Mouse (Mus musculus) embryonic facial prominence, embryonic 12.5 days (tissue): ENCODE measurements around the gene Fermt2. TPM values are rescaled to one million over a fixed set of nuclear protein-coding genes. Genes with fewer than 3 reads are reported as not detected.
A peak's percentile ranks its signal among the peaks of the same experiment; 100 is the strongest.

ENCODE experiments used
- ATAC-seq: fragments of 200-750 bp; cut with Nextera tagmentation; 2 replicates; pipeline ENCODE4 v1.8.0; 2017; ENCODE audit not compliant: insufficient number of reproducible peaks, insufficient read depth, low FRiP score, low TSS enrichment
- H3K27ac ChIP-seq: fragments of 300-500 bp; sonication (generic); 2 replicates; pipeline ENCODE4 v1.5.1; 2016; ENCODE audit warnings: mild to moderate bottlenecking
- H3K27me3 ChIP-seq: fragments of 300-500 bp; sonication (generic); 2 replicates; pipeline ENCODE4 v1.6.1; 2016; ENCODE audit warnings: mild to moderate bottlenecking, moderate library complexity
- H3K36me3 ChIP-seq: fragments of 300-500 bp; sonication (generic); 2 replicates; pipeline ENCODE4 v1.6.1; 2016; ENCODE audit warnings: mild to moderate bottlenecking
- H3K4me1 ChIP-seq: fragments of 300-500 bp; sonication (generic); 2 replicates; pipeline ENCODE4 v1.6.1; 2016
- H3K4me2 ChIP-seq: fragments of 300-500 bp; sonication (generic); replicated peaks from 2 replicates; pipeline ENCODE4 v1.6.1; 2016; ENCODE audit warnings: mild to moderate bottlenecking, moderate library complexity
- H3K4me3 ChIP-seq: fragments of 300-500 bp; sonication (generic); 2 replicates; pipeline ENCODE4 v1.5.1; 2016; ENCODE audit warnings: mild to moderate bottlenecking
- H3K9ac ChIP-seq: fragments of 300-500 bp; sonication (generic); 2 replicates; pipeline ENCODE4 v1.6.1; 2016; ENCODE audit warnings: mild to moderate bottlenecking, moderate library complexity
- H3K9me3 ChIP-seq: fragments of 300-500 bp; sonication (generic); 2 replicates; pipeline ENCODE4 v1.6.1; 2016; ENCODE audit warnings: mild to moderate bottlenecking, moderate library complexity
- WGBS: fragments of 180-500 bp; shearing (Covaris S2); methylation state at CpG from one replicate; pipeline ENCODE4 v1.1.7; 2016; 5-methylcytosine and 5-hydroxymethylcytosine counted together
- polyA plus RNA-seq: library from polyadenylated mRNA; unstranded; fragments of >200 nt; fragmentation: Nextera tagmentation; extraction: Ambion mirVana; gene quantifications from 2 replicates; pipeline ENCODE4 v1.2.1, GENCODE M21; 2016

Gene Fermt2
- 95.6 and 111 TPM in 2 replicates for polyA plus RNA-seq

GRCm38 (mm10) chr14:45529411-45530363 is at the start of gene Fermt2:
TSS of gene Fermt2 (minus strand) at chr14:45530118.
- H3K4me1 ChIP-seq, result peaks cover 18% of the 10 kb centered on the region
- H3K27ac ChIP-seq, result peak within 1 kb of the TSS; percentile 98
- H3K9ac ChIP-seq, result peak within 1 kb of the TSS; percentile 85
- WGBS, result under 1% methylated on average over 73 of the region's 126 CpGs
- H3K4me3 ChIP-seq, result peak within 1 kb of the TSS; percentile 81
- no peaks in the 10 kb centered on the region for H3K27me3 ChIP-seq
- peak within 1 kb of the TSS; percentile 64 for H3K4me2 ChIP-seq
- ATAC-seq, result peak; percentile 80
- no peaks in the 10 kb centered on the region for H3K36me3 ChIP-seq
- H3K9me3 ChIP-seq, result no peaks in the 10 kb centered on the region

- Histone ChIP-seq H3K9ac (no peak overlapping the region), H3K4me3 (peak overlapping the region; percentile 28), H3K4me2 (peak overlapping the region; percentile 45), H3K4me1 (peaks cover 18% of the 10 kb centered on the region), H3K27me3 (no peaks in the 10 kb centered on the region), H3K27ac (peak overlapping the region; percentile 86), H3K36me3 (no peaks in the 10 kb centered on the region), H3K9me3 (no peaks in the 10 kb centered on the region)
- 23% methylated on average over 25 of the region's 33 CpGs for WGBS
- 0 out of 2 replicates have a peak, but pooled peaks have one; percentile 16 for ATAC-seq
These were observed 36.4 kb upstream of the Fermt2 start for GRCm38 (mm10) chr14:45566066-45566937.

GRCm38 (mm10) chr14:45565216-45566065 is 35.5 kb upstream of the Fermt2 start:
- H3K4me1 ChIP-seq, result peaks cover 18% of the 10 kb centered on the region
- peak overlapping the region; percentile 28 for H3K4me3 ChIP-seq
- peak; percentile 54 for ATAC-seq
- H3K36me3 ChIP-seq, result no peaks in the 10 kb centered on the region
- no peak overlapping the region for H3K9ac ChIP-seq
- peak overlapping the region; percentile 45 for H3K4me2 ChIP-seq
- H3K9me3 ChIP-seq, result no peaks in the 10 kb centered on the region
- no peaks in the 10 kb centered on the region for H3K27me3 ChIP-seq
- WGBS, result 5% methylated on average over 20 of the region's 20 CpGs
- peak overlapping the region; percentile 86 for H3K27ac ChIP-seq

GRCm38 (mm10) chr14:45563577-45563976 is 33.7 kb upstream of the Fermt2 start:
- H3K4me2 ChIP-seq, result no peak overlapping the region
- 82% methylated on average over 1 of the region's 1 CpGs for WGBS
- no peak; the same call in 1 of the 2 replicates for ATAC-seq
- no peaks in the 10 kb centered on the region for H3K9me3 ChIP-seq
- H3K9ac ChIP-seq, result no peak overlapping the region
- H3K36me3 ChIP-seq, result no peaks in the 10 kb centered on the region
- no peak overlapping the region for H3K27ac ChIP-seq
- H3K4me1 ChIP-seq, result peaks cover 18% of the 10 kb centered on the region
- H3K27me3 ChIP-seq, result no peaks in the 10 kb centered on the region
- no peak overlapping the region for H3K4me3 ChIP-seq

- Histone ChIP-seq H3K4me2 (no peak overlapping the region), H3K27me3 (no peaks in the 10 kb centered on the region), H3K4me3 (no peak overlapping the region), H3K4me1 (peaks cover 18% of the 10 kb centered on the region), H3K9ac (no peak overlapping the region), H3K27ac (no peak overlapping the region), H3K36me3 (no peaks in the 10 kb centered on the region), H3K9me3 (no peaks in the 10 kb centered on the region)
- 81% methylated on average over 6 of the region's 6 CpGs for WGBS
- ATAC-seq, result no peak
These were observed 31.8 kb upstream of the Fermt2 start for GRCm38 (mm10) chr14:45561681-45562080.

- H3K27me3 ChIP-seq, result no peaks in the 10 kb centered on the region
- no peak overlapping the region for H3K27ac ChIP-seq
- no peaks in the 10 kb centered on the region for H3K36me3 ChIP-seq
- H3K4me2 ChIP-seq, result no peak overlapping the region
- no peak overlapping the region for H3K9ac ChIP-seq
- ATAC-seq, result no peak
- WGBS, result 97% methylated on average over 1 of the region's 1 CpGs
- H3K9me3 ChIP-seq, result no peaks in the 10 kb centered on the region
- peaks cover 6% of the 10 kb centered on the region; the same call in 1 of the 2 replicates for H3K4me1 ChIP-seq
- H3K4me3 ChIP-seq, result no peak overlapping the region
These were observed 29.1 kb upstream of the Fermt2 start for GRCm38 (mm10) chr14:45559018-45559417.

GRCm38 (mm10) chr14:45554336-45554735 is 24.4 kb upstream of the Fermt2 start:
- WGBS, result 85% methylated on average over 6 of the region's 6 CpGs
- no peaks in the 10 kb centered on the region for H3K36me3 ChIP-seq
- ATAC-seq, result no peak
- H3K9me3 ChIP-seq, result no peaks in the 10 kb centered on the region
- no peaks in the 10 kb centered on the region for H3K4me1 ChIP-seq
- no peak overlapping the region for H3K4me3 ChIP-seq
- H3K4me2 ChIP-seq, result no peak overlapping the region
- no peaks in the 10 kb centered on the region for H3K27me3 ChIP-seq
- H3K27ac ChIP-seq, result no peak overlapping the region
- H3K9ac ChIP-seq, result no peak overlapping the region

GRCm38 (mm10) chr14:45553854-45554253 is 23.9 kb upstream of the Fermt2 start:
- no peaks in the 10 kb centered on the region for H3K4me1 ChIP-seq
- 77% methylated on average over 2 of the region's 2 CpGs for WGBS
- no peaks in the 10 kb centered on the region for H3K9me3 ChIP-seq
- no peak overlapping the region for H3K9ac ChIP-seq
- no peaks in the 10 kb centered on the region for H3K36me3 ChIP-seq
- no peak overlapping the region for H3K4me2 ChIP-seq
- no peak for ATAC-seq
- H3K27me3 ChIP-seq, result no peaks in the 10 kb centered on the region
- no peak overlapping the region for H3K27ac ChIP-seq
- H3K4me3 ChIP-seq, result no peak overlapping the region

GRCm38 (mm10) chr14:45552431-45552830 is 22.5 kb upstream of the Fermt2 start:
- no peak overlapping the region for H3K27ac ChIP-seq
- H3K9me3 ChIP-seq, result no peaks in the 10 kb centered on the region
- ATAC-seq, result no peak
- no peaks in the 10 kb centered on the region for H3K36me3 ChIP-seq
- H3K4me2 ChIP-seq, result no peak overlapping the region
- no peaks in the 10 kb centered on the region for H3K27me3 ChIP-seq
- H3K4me1 ChIP-seq, result no peaks in the 10 kb centered on the region
- no peak overlapping the region for H3K9ac ChIP-seq
- H3K4me3 ChIP-seq, result no peak overlapping the region
- WGBS, result 84% methylated on average over 4 of the region's 4 CpGs

- Histone ChIP-seq H3K4me2 (no peak overlapping the region), H3K9ac (no peak overlapping the region), H3K4me3 (no peak overlapping the region), H3K9me3 (no peaks in the 10 kb centered on the region), H3K4me1 (no peaks in the 10 kb centered on the region), H3K27me3 (no peaks in the 10 kb centered on the region), H3K36me3 (no peaks in the 10 kb centered on the region), H3K27ac (no peak overlapping the region)
- no peak for ATAC-seq
- 56% methylated on average over 17 of the region's 17 CpGs for WGBS
These were observed 21.3 kb upstream of the Fermt2 start for GRCm38 (mm10) chr14:45551121-45551768.
